Mouse (Mus musculus) Muller cell, postnatal 12 days (primary cell): ENCODE data around the gene Rpusd3.
A peak's percentile ranks its signal among the peaks of the same experiment; 100 is the strongest.

Experiments
- DNase-seq: peaks from one replicate; pipeline ENCODE4 v3.0.0-alpha.2; 2015; ENCODE audit errors: inconsistent ontology term

The Rpusd3 gene

DNA sequence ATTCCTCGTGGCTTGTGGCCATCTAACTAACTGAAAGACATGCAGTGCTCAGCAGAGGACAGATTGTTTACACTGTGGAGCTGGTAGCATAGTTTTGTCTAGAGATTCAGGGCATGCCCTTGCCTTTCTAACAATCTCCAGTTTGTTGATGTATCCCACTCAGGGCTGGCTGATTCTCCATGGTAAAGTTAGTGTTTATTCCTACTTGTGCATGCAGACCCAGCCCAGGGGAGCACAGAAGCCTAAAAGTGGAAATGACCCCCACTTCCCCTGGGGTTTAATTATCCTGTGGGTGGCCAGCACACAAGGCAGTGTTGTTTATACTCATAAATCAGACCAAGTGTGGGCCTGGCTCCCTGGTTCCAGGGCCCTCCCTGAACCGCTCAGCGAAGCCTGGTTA, 33.1 kb downstream of the Rpusd3 start:
- DNase-seq: no peak

DNA sequence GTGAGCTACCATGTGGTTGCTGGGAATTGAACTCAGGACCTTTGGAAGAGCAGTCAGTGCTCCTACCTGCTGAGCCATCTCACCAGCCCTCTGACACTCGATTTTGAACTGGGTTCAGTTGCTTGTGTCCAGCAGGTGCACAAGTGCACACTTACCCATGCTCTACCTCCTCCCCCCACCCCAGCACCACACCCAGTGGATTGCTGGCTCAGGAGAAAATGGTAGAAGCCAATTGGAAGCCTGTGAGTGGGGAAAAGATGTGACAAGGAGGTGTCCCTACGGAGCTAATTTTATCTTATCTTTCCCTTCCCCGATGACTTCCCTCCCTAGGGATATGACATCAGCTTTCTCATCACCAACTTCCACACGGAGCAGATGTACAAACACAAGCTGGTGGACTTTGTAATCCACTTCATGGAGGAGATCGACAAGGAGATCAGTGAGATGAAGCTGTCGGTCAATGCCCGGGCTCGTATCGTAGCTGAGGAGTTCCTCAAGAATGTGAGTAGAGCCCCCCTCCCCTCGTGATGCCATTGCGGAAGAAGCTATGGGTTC, 33.9 kb downstream of the Rpusd3 start:
- DNase-seq: no peak

DNA sequence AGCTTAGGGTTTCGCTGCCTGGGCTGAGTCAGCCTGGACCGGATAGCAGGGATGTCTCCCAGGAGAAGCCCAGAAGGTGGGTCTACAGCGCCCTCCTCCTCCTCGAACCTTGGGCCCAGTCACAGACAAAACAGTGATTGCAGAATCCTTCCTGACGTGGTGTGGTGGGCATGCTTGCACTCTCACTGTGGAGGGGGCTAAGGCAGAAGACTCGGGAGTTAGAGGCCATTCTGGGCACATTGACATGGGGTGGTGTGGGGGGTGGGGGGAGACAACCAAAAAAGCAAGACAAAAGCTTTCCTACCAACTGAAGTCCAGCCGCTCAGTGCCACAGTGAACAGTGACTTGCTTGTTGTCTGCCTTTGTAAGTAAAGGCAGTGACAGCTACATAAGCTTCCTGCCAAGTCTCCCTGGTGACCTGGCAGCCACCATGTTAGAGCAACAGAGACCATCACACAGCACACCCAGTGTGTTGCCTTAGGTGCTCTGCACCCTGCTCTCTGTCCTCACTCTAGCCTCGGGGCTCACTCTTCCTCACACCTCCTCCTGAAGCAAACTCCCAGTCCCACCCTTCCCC, 34.7 kb downstream of the Rpusd3 start:
- DNase-seq: no peak

DNA sequence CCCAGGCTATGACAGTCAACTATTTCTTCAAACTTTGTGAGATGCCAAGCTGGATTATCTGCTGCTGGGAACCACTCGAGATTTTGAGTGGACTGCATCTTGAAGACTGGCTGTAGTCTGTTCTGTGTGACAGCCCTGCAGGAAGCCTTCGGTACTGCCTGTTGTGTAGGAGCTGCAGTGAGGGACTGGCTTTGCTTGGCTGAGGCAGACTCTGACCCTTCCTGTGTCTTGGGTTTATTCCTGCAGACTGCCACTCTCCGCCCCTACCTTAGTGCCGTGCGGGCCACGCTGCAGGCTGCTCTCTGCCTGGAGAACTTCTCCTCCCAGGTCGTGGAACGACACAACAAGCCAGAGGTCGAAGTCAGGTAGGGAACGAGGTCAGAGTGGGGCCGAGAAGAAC, 38.7 kb downstream of the Rpusd3 start:
- no peak for DNase-seq

GRCm38 (mm10) chr6:113379246-113379645, 39.9 kb downstream of the Rpusd3 start:
- no peak for DNase-seq

GRCm38 (mm10) chr6:113377496-113378385, 41.4 kb downstream of the Rpusd3 start, which contains the start of the genes Tada3 and Arpc4:
Gene Tada3 (minus strand): TSS chr6:113377883.
Gene Arpc4 (plus strand): TSS chr6:113378115.
- peak; percentile 98 for DNase-seq

DNA sequence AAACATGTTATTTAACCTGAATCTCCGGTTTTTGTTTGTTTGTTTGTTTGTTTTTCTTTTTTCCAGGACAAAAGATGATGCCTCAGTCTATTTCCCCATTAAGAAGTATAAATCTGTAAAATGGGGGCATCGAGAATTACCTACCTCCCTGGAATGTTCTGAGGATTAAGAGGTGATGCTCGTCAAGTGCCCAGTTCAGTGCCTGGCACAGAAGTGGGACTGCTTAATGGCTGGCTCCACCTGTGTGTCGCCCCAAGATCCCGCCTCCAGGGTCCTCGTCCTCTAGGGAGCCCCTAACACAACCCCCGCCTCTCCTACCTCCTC, 42.0 kb downstream of the Rpusd3 start:
- no peak for DNase-seq

DNA sequence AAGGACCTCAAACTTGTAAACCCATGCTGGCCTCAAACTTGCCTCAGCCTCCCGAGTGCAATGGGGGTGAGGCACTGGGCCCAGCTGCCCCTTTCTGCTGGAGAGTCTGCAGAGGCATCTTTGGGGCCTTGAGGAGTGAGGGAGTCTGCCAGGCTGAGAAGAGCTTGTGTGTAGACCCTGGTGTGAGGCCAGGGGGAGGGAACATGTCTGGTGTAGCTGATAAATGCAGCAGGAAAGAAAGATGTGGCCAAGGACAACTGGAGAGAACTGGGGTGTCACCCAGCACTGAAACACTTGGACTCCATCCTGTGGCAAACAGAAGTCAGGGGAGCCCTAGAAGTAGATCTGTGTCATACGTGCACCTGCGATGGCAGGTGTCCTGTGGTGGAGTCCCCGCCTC, 45.6 kb downstream of the Rpusd3 start:
- DNase-seq: no peak

- no peak for DNase-seq
Measured at GRCm38 (mm10) chr6:113370194-113370929, 48.8 kb downstream of the Rpusd3 start.

DNA sequence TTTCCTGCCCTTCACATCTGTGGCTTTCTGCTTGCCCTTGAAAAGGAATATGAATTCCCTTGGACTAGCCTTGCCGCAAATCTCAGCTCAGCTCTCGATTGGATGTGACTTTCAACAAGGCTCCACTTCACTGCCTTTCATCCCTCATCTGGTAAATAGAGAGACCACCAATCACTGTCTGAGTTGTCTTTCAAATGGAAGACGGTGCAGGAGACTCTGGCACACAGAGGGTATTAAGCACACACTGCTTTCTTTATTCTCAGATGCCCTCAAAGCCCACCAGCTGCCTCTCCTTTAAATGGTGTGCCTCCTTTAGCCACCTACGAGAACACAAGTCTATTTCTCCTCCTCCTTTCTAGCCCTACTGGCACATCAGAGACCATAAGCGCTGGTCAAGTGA, 50.6 kb downstream of the Rpusd3 start:
- DNase-seq: no peak

- DNase-seq: no peak
Measured at GRCm38 (mm10) chr6:113368124-113368523, 51.0 kb downstream of the Rpusd3 start.

- DNase-seq: no peak
Measured at GRCm38 (mm10) chr6:113367574-113367973, 51.6 kb downstream of the Rpusd3 start.

- no peak for DNase-seq
Measured at GRCm38 (mm10) chr6:113366639-113367038, 52.5 kb downstream of the Rpusd3 start.
